Mouse (Mus musculus) left cerebral cortex, postnatal 25 days (tissue): ENCODE data around the gene Ccdc73. TPM values are rescaled to one million over a fixed set of nuclear protein-coding genes. Genes with fewer than 3 reads are reported as not detected.
A peak's percentile ranks its signal among the peaks of the same experiment; 100 is the strongest.
"Not testable (repeated sequence)": the region's sequence is repeated elsewhere in the genome, so short reads cannot be mapped to it uniquely, and the experiment has no call there.

ENCODE experiments used
- DNase-seq, 2 experiments: peaks; one replicate each; pipeline ENCODE4 v3.0.0; 2022; ENCODE audit warnings: low spot score in 2 of 2, mixed read lengths in 1 of 2
- intact Hi-C: fragments of 180-260 bp; cut with DNase I; formaldehyde crosslinking; loops from one replicate; pipeline ENCODE4 v1.15.1; 2025
- total RNA-seq, 2 experiments: library from RNA; stranded (reverse); gene quantifications; 2 replicates each; pipeline ENCODE4 v1.2.3; 2021

Ccdc73 gene
- total RNA-seq, 2 experiments from 2014 or later = not detected

- intact Hi-C loops = no loop called here
- no peak for DNase-seq
Observed at GRCm38 (mm10) chr2:104864176-104864860, 3.3 kb upstream of the Ccdc73 start.

DNA sequence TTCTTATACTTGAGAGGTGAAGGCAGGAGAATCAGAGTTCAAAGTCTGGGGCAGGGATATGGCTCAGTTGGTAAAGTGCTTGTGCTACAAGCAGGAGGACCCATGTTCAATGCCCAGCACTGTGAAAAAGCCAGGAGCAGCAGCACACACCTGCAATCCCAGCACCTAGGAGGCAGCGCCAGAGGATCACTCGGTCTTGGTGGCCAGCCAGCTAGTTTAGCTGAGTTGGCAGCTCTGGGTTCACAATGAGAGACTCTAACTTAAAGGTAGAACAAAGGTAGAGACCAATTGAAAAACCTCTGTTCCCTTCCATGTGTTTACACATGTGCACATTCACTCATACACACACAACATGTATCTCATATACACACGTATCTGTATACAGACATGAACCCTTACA is 1.5 kb downstream of the Ccdc73 start:
- DNase-seq = no peak
- intact Hi-C loops = no loop called here

DNA sequence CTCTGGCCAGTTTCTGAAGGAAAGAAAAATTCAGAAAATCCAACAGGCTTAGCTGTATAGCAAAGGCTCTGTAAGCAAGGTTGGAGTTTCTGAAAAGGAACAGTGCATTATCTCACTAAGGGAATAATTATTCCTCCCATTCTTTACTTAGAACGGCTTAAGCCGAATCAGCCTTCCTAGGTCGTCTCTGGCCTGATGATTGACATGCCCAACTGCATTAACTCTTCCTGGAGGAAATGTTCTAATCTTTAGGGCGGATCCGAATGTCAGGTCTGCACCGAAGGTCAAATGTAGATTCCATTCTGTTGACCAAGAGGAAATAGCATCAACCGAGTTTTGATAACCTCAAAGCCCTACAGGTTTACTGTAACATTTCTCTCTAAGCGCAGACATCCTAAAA is 11.2 kb downstream of the Ccdc73 start:
- DNase-seq = no peak
- intact Hi-C loops = no loop called here

DNA sequence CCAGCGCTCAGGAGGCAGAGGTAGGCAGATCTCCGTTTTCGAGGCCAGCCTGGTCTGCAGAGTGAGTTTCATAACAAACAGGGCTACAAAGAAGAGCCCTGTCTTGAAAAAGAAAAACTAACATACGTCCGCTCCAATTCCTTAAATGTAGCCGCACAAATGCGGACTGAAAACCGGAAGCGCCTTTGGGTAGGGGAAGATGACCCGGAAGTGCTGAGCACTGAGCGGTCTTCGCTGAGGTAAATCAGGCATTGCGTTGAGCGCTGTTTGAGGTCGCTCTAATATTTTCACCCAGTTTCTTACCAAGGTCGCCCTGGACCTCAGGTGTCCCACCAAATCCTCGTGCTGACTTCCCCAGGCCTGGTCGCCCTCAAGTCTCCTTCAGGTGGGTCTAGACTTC is 18.5 kb downstream of the Ccdc73 start:
- DNase-seq = no peak
- intact Hi-C loops = no loop called here

GRCm38 (mm10) chr2:104887331-104887730 is 19.7 kb downstream of the Ccdc73 start:
- DNase-seq, intact Hi-C loops: not testable (repeated sequence)

DNA sequence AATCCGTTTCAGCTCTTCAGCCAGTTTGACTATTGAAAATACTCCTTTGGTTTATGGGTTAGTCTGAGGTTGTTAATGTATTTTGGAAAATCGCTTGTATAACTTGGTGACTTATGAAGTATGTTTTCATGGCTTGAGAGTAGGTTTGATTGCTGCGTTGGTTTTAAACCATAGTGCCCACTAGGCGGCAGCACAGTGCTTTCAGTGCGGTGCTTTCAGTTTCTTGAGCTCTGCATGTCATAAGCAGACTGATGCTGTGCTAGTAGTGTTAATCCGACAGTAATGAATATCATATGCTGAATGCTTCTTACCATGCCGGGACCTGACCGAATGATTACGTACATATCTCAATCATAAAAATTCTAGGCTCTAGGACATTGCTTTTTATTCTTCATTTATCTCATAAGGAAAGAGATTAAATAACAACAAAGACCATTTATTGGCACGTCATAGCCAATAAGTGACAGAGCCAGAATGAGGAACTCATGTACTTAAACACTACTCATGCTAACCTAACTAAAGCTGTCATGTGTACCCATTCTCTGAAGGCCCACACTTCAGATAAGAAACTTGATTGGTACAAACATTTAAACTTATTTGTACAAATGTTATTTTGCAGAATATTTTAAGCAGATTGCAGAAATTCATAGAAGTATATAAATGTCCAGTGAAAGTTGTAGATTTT is 20.4 kb downstream of the Ccdc73 start:
- intact Hi-C loops = loop anchor here (2.0 kb wide), 1 partner anchor 343 kb away; no protein-coding TSS in a partner anchor
- DNase-seq = peak; percentile 78 to 87

- no peak for DNase-seq
- intact Hi-C loops = no loop called here
Observed at GRCm38 (mm10) chr2:104899975-104900374, 32.4 kb downstream of the Ccdc73 start.

- intact Hi-C loops = no loop called here
- DNase-seq = no peak
Observed at GRCm38 (mm10) chr2:104915709-104916108, 48.1 kb downstream of the Ccdc73 start.

GRCm38 (mm10) chr2:104964492-104964891 is 96.9 kb downstream of the Ccdc73 start:
- intact Hi-C loops = no loop called here
- DNase-seq = no peak

- intact Hi-C loops = no loop called here
- DNase-seq = no peak
Observed at GRCm38 (mm10) chr2:104981712-104982111, 114.1 kb downstream of the Ccdc73 start.

- intact Hi-C loops = no loop called here
- no peak for DNase-seq
Observed at GRCm38 (mm10) chr2:104985796-104986195, 118.2 kb downstream of the Ccdc73 start.

DNA sequence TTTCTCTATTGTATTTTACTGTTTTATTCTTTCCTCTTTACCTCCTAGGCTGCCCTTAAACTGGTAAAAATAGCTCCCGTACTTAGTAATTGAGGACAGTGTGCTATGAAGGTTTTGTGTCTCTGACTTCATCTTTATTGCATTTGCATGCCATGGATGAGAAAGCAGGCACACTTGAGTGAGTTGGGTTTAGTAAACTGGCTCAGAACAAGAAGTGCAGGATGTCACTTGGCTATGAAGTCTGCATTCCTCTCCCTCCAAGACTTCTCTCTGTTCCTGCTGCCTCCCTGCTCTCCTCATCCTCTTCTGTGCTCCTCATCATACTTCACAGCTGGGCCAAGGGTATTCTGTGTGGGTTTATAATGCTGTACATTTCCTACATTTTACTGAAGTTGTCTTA is 121.4 kb downstream of the Ccdc73 start:
- no peak for DNase-seq
- intact Hi-C loops = no loop called here

- no peak for DNase-seq
- intact Hi-C loops = no loop called here
Observed at GRCm38 (mm10) chr2:104994436-104994835, 126.8 kb downstream of the Ccdc73 start.

GRCm38 (mm10) chr2:104996201-104996600 is 128.6 kb downstream of the Ccdc73 start:
- DNase-seq = no peak
- intact Hi-C loops = no loop called here

GRCm38 (mm10) chr2:105007236-105007635 is 139.6 kb downstream of the Ccdc73 start:
- no peak for DNase-seq
- intact Hi-C loops = no loop called here

- intact Hi-C loops = no loop called here
- no peak for DNase-seq
Observed at GRCm38 (mm10) chr2:105016192-105016966, 148.8 kb downstream of the Ccdc73 start.

DNA sequence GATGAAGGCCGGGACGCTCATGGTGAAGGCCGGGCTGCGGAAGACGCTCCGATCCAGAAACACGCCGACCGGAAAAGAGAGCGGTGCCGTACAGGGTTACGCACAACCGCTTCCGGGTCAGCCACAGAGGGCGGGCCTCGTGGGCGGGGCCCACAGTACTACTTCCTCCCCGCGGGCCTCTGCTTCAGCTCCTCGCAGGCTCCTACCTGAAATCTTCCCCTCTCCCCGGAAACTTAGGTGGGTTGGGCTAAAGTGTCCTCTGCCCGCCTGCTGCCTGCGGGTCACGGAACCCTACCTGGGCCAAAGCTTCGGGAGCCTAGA is 149.3 kb downstream of the Ccdc73 start, which contains the start of gene Eif3m:
TSS of gene Eif3m (minus strand) at position 114 of the 321 bp plus-strand sequence.
- intact Hi-C loops = no loop called here
- DNase-seq = peak; percentile 94 to 96

- intact Hi-C loops = no loop called here
Observed at GRCm38 (mm10) chr2:105017802-105018201, 150.2 kb downstream of the Ccdc73 start.

GRCm38 (mm10) chr2:105019457-105019856 is 151.9 kb downstream of the Ccdc73 start:
- intact Hi-C loops = no loop called here

More at GRCm38 (mm10) chr2:105017802-105018201, 150.2 kb downstream of the Ccdc73 start:
- DNase-seq = no peak

GRCm38 (mm10) chr2:105021256-105021655 is 153.7 kb downstream of the Ccdc73 start:
- intact Hi-C loops = no loop called here

More at GRCm38 (mm10) chr2:105019457-105019856, 151.9 kb downstream of the Ccdc73 start:
- no peak for DNase-seq

More at GRCm38 (mm10) chr2:105021256-105021655, 153.7 kb downstream of the Ccdc73 start:
- no peak for DNase-seq
